Mouse (Mus musculus) adrenal gland, postnatal 0 days (tissue): ENCODE data around the gene Cbx7. TPM values are rescaled to one million over a fixed set of nuclear protein-coding genes. Genes with fewer than 3 reads are reported as not detected.

ENCODE experiments used
- microRNA-seq: library from miRNA; unstranded; fragments of <30 nt; microRNA quantifications from one replicate; pipeline ENCODE4, GENCODE M21; 2016; ENCODE audit warnings: borderline replicate concordance; ENCODE audit not compliant: insufficient number of aligned reads
- polyA plus RNA-seq: library from polyadenylated mRNA; unstranded; fragments of >200 nt; fragmentation: Nextera tagmentation; extraction: Ambion mirVana; gene quantifications from 2 replicates; pipeline ENCODE4 v1.2.1, GENCODE M21; 2015

Gene Cbx7
- 4.1 and 4.2 TPM in 2 replicates for polyA plus RNA-seq

GRCm38 (mm10) chr15:79970940-79971339 lies at the start of gene Cbx7:
Cbx7 (minus strand) TSS chr15:79971119.

GRCm38 (mm10) chr15:80014321-80015210 lies 43.6 kb upstream of the Cbx7 start, which contains the start of gene Pdgfb:
Pdgfb (minus strand) TSS chr15:80014977.

GRCm38 (mm10) chr15:79891436-79892212 lies 79.3 kb downstream of the Cbx7 start, which contains the start of gene Apobec3:
Apobec3 (plus strand) TSS chr15:79891659.

Small RNA genes within 50 kb of the gene (microRNA-seq; reads per million reads assigned to microRNA genes)
- 2.5 reads per million for gene Mir7213

Other genes starting within 250 kb of the Cbx7 start
- gene Sun2, start 228.6 kb downstream of the Cbx7 start, polyA plus RNA-seq: 3.8 and 3.9 TPM in 2 replicates
- 31.2 and 32.9 TPM in 2 replicates for gene Dnal4, start 193.3 kb downstream of the Cbx7 start, polyA plus RNA-seq
- 5.4 and 11.8 TPM in 2 replicates for gene Nptxr, start 166.4 kb downstream of the Cbx7 start, polyA plus RNA-seq
- 0.28 and 0.47 TPM in 2 replicates for gene Npcd, start 136.9 kb downstream of the Cbx7 start, polyA plus RNA-seq
- gene Cbx6, start 136.4 kb downstream of the Cbx7 start, polyA plus RNA-seq: 37.2 and 39.2 TPM in 2 replicates
- gene Apobec3, start 79.5 kb downstream of the Cbx7 start, polyA plus RNA-seq: 9.5 and 16.9 TPM in 2 replicates
- gene Pdgfb, start 43.9 kb upstream of the Cbx7 start, polyA plus RNA-seq: 1.6 and 4.0 TPM in 2 replicates
- gene Syngr1, start 120.2 kb upstream of the Cbx7 start, polyA plus RNA-seq: 20.1 and 27.9 TPM in 2 replicates
- gene Rpl3, start 120.7 kb upstream of the Cbx7 start, polyA plus RNA-seq: 689 and 697 TPM in 2 replicates
- 14.6 and 20.4 TPM in 2 replicates for gene Tab1, start 162.0 kb upstream of the Cbx7 start, polyA plus RNA-seq
- 2.5 and 4.2 TPM in 2 replicates for gene Mgat3, start 202.6 kb upstream of the Cbx7 start, polyA plus RNA-seq